Mouse (Mus musculus) embryonic fibroblast, embryonic 13.5 days (primary cell): ENCODE measurements around the gene Cdkn1c.

Experiments
- CTCF ChIP-seq: IDR thresholded peaks from 2 replicates; pipeline ENCODE4 v1.5.1; 2011; ENCODE audit warnings: mild to moderate bottlenecking, control low read depth, low read length, moderate library complexity, borderline replicate concordance; ENCODE audit not compliant: insufficient read depth
- POLR2A ChIP-seq: IDR thresholded peaks from 2 replicates; pipeline ENCODE4 v1.6.1; 2011; ENCODE audit warnings: low read depth, mild to moderate bottlenecking, control low read depth, low read length, moderate library complexity

DNA sequence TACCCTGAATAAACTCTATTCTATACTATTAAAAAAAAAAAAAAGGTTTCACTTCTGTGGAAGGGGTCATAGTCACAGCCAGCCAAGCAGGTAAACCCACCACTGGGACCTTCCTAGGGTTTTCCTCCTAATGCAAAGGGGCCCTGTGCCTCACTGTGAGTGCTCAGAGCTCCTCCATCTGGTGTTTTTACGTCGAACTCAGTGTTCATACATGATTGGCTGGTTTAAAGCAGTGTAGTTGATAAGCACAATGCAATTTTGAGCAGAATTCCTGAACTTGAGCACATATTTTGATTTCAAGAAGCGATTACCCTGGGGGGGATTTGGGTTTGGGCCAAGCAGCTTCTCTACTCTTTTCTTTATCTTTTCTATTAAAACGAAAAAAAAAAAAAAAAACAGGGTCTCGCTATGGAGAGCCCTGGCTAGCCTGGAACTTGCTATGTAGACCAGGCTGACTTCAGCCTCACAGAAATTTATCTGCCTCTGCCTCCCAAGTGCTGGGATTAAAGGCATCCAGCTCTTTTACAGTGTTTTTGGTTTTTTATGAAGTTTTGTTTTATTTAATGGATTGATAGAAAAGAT is 21.0 kb upstream of the Cdkn1c start:
- TF ChIP-seq POLR2A (no peak), CTCF (no peak)
